Mouse (Mus musculus) T-helper 2 cell (primary cell): Measurements from ENCODE around the gene Arsg.
"Not testable (repeated sequence)": the region's sequence is repeated elsewhere in the genome, so short reads cannot be mapped to it uniquely, and the experiment has no call there.

Source experiments
- in situ Hi-C: fragments of 300-600 bp; cut with MboI, MseI; formaldehyde crosslinking; loops from one replicate; pipeline ENCODE4 v1.15.1; 2025; ENCODE audit warnings: high pct_unique_total_duplicates

The Arsg gene

DNA sequence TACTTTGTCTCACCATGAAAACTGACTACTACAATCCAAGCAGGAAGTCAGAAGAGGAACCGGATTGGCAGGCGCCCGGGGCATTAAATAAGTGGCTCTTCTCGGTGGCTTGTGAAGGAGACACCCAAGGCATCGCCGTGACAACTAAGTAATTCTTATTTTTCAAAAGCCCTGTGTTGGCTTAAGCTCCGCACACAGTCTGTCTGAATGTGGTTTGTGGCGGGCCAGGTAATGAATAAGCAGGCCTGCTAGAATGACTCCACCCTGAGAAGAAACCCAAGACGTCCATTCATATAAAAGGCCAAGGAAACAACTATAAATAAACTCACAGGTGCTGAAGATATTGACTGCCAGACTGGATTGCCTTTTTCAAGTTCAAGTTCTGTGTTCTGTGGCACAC is 142.1 kb downstream of the Arsg start:
- in situ Hi-C loops = no loop called here

DNA sequence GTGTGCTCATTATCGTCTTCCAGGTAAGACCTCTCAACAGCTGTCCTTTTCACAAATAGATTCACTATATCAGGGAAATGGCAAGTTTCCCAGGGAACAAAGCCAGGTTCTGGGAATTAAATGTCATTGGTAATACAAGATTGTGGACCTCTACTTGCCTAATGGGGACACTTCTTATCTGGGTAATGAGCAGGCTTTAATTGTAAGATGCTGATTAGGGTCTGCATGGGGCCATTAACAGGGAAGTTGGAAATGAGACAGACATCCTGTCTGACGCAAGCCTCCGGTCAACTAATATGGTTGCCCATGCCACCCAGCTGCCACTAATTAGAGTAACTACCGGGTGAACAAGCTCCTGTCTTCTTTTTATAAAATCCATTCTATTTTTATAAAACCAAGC is 143.2 kb downstream of the Arsg start:
- in situ Hi-C loops = no loop called here

DNA sequence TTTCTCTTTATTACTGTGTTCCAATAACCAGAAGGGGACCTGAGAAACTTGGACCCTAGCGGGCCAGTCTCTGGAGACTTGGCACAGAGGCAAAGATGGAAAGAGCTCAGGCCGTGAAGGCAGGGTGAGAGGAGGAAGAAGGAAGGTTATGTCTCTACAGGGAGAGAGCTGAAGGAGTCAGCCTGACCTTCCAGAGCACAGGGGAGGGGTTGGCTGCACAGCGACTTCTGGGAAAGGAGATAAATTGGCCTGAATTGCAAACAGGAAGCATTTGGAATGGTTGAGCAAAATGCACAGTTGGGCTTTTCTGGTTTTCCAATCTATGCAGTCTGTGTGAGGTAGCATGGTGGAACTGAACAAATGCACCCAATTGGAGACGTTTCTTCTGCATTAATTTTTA is 143.6 kb downstream of the Arsg start:
- in situ Hi-C loops = no loop called here

DNA sequence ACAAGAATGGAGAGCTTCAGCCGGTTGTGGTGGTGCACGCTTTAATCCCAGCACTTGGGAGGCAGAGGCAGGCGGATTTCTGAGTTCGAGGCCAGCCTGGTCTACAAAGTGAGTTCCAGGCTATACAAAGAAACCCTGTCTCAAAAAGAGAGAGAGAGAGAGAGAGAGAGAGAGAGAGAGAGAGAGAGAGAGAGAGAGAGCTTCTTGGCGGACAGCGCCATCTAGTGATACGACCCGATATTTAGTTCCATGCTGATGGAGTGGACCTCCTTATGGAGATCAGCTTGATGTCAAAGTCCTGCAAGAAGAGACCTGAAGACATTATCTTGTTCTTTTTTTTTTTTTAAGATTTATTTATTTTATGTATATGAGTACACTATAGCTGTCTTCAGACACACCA is 145.9 kb downstream of the Arsg start:
- in situ Hi-C loops = not testable (repeated sequence)

DNA sequence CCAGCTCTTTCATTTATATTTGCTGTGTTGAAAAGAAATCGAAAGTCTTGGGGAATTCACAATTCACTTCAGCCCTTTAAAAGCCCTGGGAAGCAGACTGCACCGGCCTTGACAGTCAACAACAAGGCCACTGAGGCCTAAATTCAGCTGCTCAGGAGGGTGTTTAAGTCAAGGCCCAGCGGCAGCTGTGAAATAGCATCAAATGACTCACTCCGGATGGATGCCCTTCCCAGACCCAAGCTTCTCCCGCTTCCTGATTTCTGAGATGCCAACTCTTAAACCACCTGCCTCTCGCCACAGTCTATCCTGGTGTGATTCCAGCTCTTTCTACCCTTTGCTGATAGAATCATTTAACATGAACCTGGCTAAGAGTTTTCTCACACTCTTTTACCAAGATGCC is 147.2 kb downstream of the Arsg start:
- in situ Hi-C loops = no loop called here

DNA sequence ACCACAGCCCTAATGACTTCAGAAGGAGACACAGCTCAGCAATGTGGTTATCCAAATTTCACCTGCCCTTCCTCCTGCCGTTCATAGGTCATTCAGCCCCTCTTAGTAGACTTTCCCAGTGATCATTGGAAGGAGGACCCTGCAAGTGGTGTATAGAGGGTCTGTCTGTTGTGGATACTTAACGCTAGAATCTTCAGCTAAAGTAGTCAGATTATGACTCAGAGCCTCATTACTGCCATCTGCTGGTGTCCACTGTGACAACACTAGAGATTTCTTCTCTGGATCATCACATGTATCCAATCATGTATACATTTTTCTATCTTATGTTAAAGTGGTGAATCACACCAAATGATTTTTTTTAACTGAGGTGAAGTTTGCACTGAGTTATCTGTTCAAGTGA is 148.0 kb downstream of the Arsg start:
- in situ Hi-C loops = no loop called here

DNA sequence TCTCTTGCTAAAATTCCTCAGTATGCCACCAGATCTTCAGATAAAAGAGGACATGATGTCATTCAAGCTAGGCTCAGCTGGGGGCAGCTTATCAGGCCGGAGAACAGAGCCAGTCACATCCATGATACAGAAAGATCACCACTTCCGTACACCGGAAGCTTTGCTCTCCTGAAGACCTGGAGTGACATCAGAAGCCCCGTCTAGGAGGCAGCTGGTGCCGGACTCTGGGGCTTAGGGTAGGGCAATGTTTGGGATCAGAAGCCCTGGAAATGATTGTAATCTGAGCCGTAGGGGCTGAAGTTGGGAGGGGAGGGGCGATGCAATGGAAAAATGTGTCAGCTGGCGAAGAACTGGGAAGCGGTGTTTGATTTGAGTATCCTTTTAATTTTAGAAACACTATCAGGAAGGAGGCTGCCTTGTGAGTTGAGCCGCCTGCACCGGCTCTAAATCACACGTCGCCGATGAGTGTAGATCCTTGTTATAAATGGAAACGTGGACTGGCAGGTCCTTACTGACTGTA is 149.4 kb downstream of the Arsg start:
- in situ Hi-C loops = no loop called here
